Mouse (Mus musculus) stomach, embryonic 16.5 days (tissue): ENCODE results near the gene Phxr2. TPM values are rescaled to one million over a fixed set of nuclear protein-coding genes. Genes with fewer than 3 reads are reported as not detected.

Source experiments
- ATAC-seq: fragments of 200-750 bp; cut with Nextera tagmentation; 2 replicates; pipeline ENCODE4 v1.8.0; 2017; ENCODE audit warnings: moderate number of reproducible peaks, moderate TSS enrichment; ENCODE audit not compliant: insufficient read depth, low FRiP score
- H3K27ac ChIP-seq: fragments of 300-500 bp; sonication (generic); 2 replicates; pipeline ENCODE4 v1.5.1; 2014; ENCODE audit warnings: low read length
- H3K27me3 ChIP-seq: fragments of 300-500 bp; sonication (generic); 2 replicates; pipeline ENCODE4 v1.6.1; 2014; ENCODE audit warnings: low read length, control low read depth, mixed read lengths; ENCODE audit not compliant: control insufficient read depth, insufficient read depth
- H3K36me3 ChIP-seq: fragments of 300-500 bp; sonication (generic); 2 replicates; pipeline ENCODE4 v1.6.1; 2014; ENCODE audit warnings: low read length; ENCODE audit not compliant: control insufficient read depth, insufficient read depth
- H3K4me1 ChIP-seq: fragments of 300-500 bp; sonication (generic); 2 replicates; pipeline ENCODE4 v1.6.1; 2014; ENCODE audit warnings: low read length, control low read depth, mixed read lengths; ENCODE audit not compliant: control insufficient read depth, insufficient read depth
- H3K4me2 ChIP-seq: fragments of 300-500 bp; sonication (generic); 2 replicates; pipeline ENCODE4 v1.6.1; 2014; ENCODE audit warnings: low read depth, low read length, mixed read lengths
- H3K4me3 ChIP-seq: fragments of 300-500 bp; sonication (generic); replicated peaks from 2 replicates; pipeline ENCODE4 v1.5.1; 2014; ENCODE audit warnings: mild to moderate bottlenecking, low read length
- H3K9ac ChIP-seq: fragments of 300-500 bp; sonication (generic); 2 replicates; pipeline ENCODE4 v1.6.1; 2014; ENCODE audit warnings: low read length
- H3K9me3 ChIP-seq: fragments of 300-500 bp; sonication (generic); replicated peaks from 2 replicates; pipeline ENCODE4 v1.6.1; 2016; ENCODE audit warnings: low read length, control low read depth; ENCODE audit not compliant: control insufficient read depth
- WGBS: fragments of 180-500 bp; shearing (Covaris S2); extraction: QIAGEN DNeasy Blood & Tissue Kit; methylation state at CpG from one replicate; pipeline ENCODE4 v1.1.7; 2014; 5-methylcytosine and 5-hydroxymethylcytosine counted together
- polyA plus RNA-seq: library from polyadenylated mRNA; unstranded; fragments of >200 nt; fragmentation: Nextera tagmentation; extraction: Ambion mirVana; gene quantifications from 2 replicates; pipeline ENCODE4 v1.2.1, GENCODE M21; 2015

Gene Phxr2
- not detected in 2 replicates for polyA plus RNA-seq

GRCm38 (mm10) chr10:99126225-99126624 lies at the start of gene Phxr2:
TSS of gene Phxr2 (minus strand) at chr10:99126325.
- Histone ChIP-seq H3K27ac (peak within 1 kb of the TSS; percentile 69), H3K9me3 (no peaks in the 10 kb centered on the region), H3K4me3 (no peak within 1 kb of the TSS), H3K9ac (no peak within 1 kb of the TSS), H3K36me3 (no peaks in the 10 kb centered on the region), H3K4me1 (peaks cover 7% of the 10 kb centered on the region), H3K27me3 (no peaks in the 10 kb centered on the region), H3K4me2 (no peak within 1 kb of the TSS)
- ATAC-seq, result no peak
- WGBS, result 77% methylated on average over 4 of the region's 4 CpGs

- H3K4me1 ChIP-seq, result peaks cover 18% of the 10 kb centered on the region
- WGBS, result 39% methylated on average over 7 of the region's 7 CpGs
- no peak overlapping the region for H3K4me3 ChIP-seq
- H3K27ac ChIP-seq, result peak overlapping the region; percentile 1
- H3K9ac ChIP-seq, result no peak overlapping the region
- H3K36me3 ChIP-seq, result no peaks in the 10 kb centered on the region
- H3K27me3 ChIP-seq, result no peaks in the 10 kb centered on the region
- H3K9me3 ChIP-seq, result no peaks in the 10 kb centered on the region
- H3K4me2 ChIP-seq, result no peak overlapping the region
- ATAC-seq, result no peak
These were observed 46.9 kb upstream of the Phxr2 start for GRCm38 (mm10) chr10:99172906-99173507.

- Histone ChIP-seq H3K27me3 (no peaks in the 10 kb centered on the region), H3K27ac (peak overlapping the region; percentile 83), H3K9ac (peak overlapping the region; percentile 35; the same call in 1 of the 2 replicates), H3K36me3 (no peaks in the 10 kb centered on the region), H3K4me1 (peaks cover 18% of the 10 kb centered on the region), H3K9me3 (no peaks in the 10 kb centered on the region), H3K4me2 (peak overlapping the region; percentile 25), H3K4me3 (no peak overlapping the region)
- peak; percentile 61 for ATAC-seq
- 26% methylated on average over 12 of the region's 12 CpGs for WGBS
These were observed 45.9 kb upstream of the Phxr2 start for GRCm38 (mm10) chr10:99171961-99172497.

- peak; percentile 59; the same call in 1 of the 2 replicates for ATAC-seq
- Histone ChIP-seq H3K9me3 (no peaks in the 10 kb centered on the region), H3K4me1 (peaks cover 25% of the 10 kb centered on the region), H3K9ac (no peak overlapping the region), H3K27me3 (no peaks in the 10 kb centered on the region), H3K36me3 (no peaks in the 10 kb centered on the region), H3K4me3 (no peak overlapping the region), H3K27ac (peak overlapping the region; percentile 51), H3K4me2 (no peak overlapping the region)
- 46% methylated on average over 5 of the region's 5 CpGs for WGBS
These were observed 43.6 kb upstream of the Phxr2 start for GRCm38 (mm10) chr10:99169765-99170129.

- H3K27ac ChIP-seq, result peak overlapping the region; percentile 51
These were observed 43.0 kb upstream of the Phxr2 start for GRCm38 (mm10) chr10:99168840-99169764.

GRCm38 (mm10) chr10:99168404-99168803 lies 42.3 kb upstream of the Phxr2 start:
- no peak for ATAC-seq
- Histone ChIP-seq H3K9ac (no peak overlapping the region), H3K9me3 (no peaks in the 10 kb centered on the region), H3K36me3 (no peaks in the 10 kb centered on the region), H3K4me3 (no peak overlapping the region), H3K27ac (no peak overlapping the region), H3K27me3 (no peaks in the 10 kb centered on the region), H3K4me1 (peaks cover 25% of the 10 kb centered on the region), H3K4me2 (no peak overlapping the region)
- 71% methylated on average over 6 of the region's 6 CpGs for WGBS

More at GRCm38 (mm10) chr10:99168840-99169764, 43.0 kb upstream of the Phxr2 start:
- no peaks in the 10 kb centered on the region for H3K27me3 ChIP-seq
- H3K4me3 ChIP-seq, result no peak overlapping the region
- no peaks in the 10 kb centered on the region for H3K9me3 ChIP-seq
- 71% methylated on average over 11 of the region's 11 CpGs for WGBS
- H3K4me1 ChIP-seq, result peaks cover 25% of the 10 kb centered on the region
- no peak overlapping the region for H3K4me2 ChIP-seq
- no peaks in the 10 kb centered on the region for H3K36me3 ChIP-seq
- 0 out of 2 replicates have a peak, but pooled peaks have one; percentile 10 for ATAC-seq
- no peak overlapping the region for H3K9ac ChIP-seq

- WGBS, result 65% methylated on average over 3 of the region's 3 CpGs
- Histone ChIP-seq H3K27ac (no peak overlapping the region), H3K9me3 (no peaks in the 10 kb centered on the region), H3K4me2 (no peak overlapping the region), H3K36me3 (no peaks in the 10 kb centered on the region), H3K4me3 (no peak overlapping the region), H3K27me3 (no peaks in the 10 kb centered on the region), H3K4me1 (peaks cover 17% of the 10 kb centered on the region), H3K9ac (no peak overlapping the region)
- ATAC-seq, result no peak
These were observed 40.3 kb upstream of the Phxr2 start for GRCm38 (mm10) chr10:99166392-99166791.

GRCm38 (mm10) chr10:99165751-99166282 lies 39.7 kb upstream of the Phxr2 start:
- H3K27ac ChIP-seq, result peak overlapping the region; percentile 28; the same call in 1 of the 2 replicates
- 0 out of 2 replicates have a peak overlapping the region, but pooled peaks have one; percentile 9 for H3K9ac ChIP-seq
- H3K4me2 ChIP-seq, result no peak overlapping the region
- H3K9me3 ChIP-seq, result no peaks in the 10 kb centered on the region
- no peak overlapping the region for H3K4me3 ChIP-seq
- H3K27me3 ChIP-seq, result no peaks in the 10 kb centered on the region
- WGBS, result 44% methylated on average over 7 of the region's 7 CpGs
- no peaks in the 10 kb centered on the region for H3K36me3 ChIP-seq
- peaks cover 17% of the 10 kb centered on the region for H3K4me1 ChIP-seq
- peak; percentile 46; the same call in 1 of the 2 replicates for ATAC-seq
